Mouse (Mus musculus) kidney, adult 9 months (tissue): ENCODE measurements at regions not wholly inside any gene's neighbourhood (a gene's known extent, or its start where the extent isn't known, plus 50 kb on each side); places are given as distances from the start of the nearest gene placed in this dataset.

Experiments
- DNase-seq: peaks from one replicate; pipeline ENCODE4 v3.0.0; 2022

- DNase-seq = no peak
Observed at GRCm38 (mm10) chr14:118422351-118423001, 155.7 kb downstream of the Gm9376 start.

- DNase-seq = no peak
Observed at GRCm38 (mm10) chr14:118423269-118423668, 156.5 kb downstream of the Gm9376 start.

- no peak for DNase-seq
Observed at GRCm38 (mm10) chr14:118426562-118426961, 159.8 kb downstream of the Gm9376 start.

DNA sequence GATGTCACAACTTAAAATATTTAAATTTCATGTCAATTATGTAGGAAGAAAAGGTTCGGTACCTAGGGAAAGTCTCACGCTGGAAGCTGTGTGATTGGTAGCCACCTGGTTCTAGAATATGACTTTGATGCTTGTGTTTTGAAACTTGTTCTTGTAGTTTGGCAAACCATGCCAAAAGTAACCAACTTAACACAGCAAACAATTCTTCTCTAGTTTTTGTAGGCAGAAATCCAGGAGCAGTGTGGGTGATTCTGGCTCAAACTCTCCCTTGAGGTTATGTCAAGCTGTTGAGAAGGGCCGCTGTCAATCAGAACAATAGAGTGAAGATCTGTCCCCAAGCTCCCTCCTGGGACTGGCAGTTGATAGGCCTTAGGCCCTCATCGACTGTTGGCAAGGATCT is 163.5 kb downstream of the Gm9376 start:
- no peak for DNase-seq

- no peak for DNase-seq
Observed at GRCm38 (mm10) chr14:118430740-118431139, 164.0 kb downstream of the Gm9376 start.

GRCm38 (mm10) chr14:118431241-118431882 is 164.6 kb downstream of the Gm9376 start:
- DNase-seq = no peak
